12 mouse cellular contexts compared by ENCODE assay signal in the genomic region with DNA sequence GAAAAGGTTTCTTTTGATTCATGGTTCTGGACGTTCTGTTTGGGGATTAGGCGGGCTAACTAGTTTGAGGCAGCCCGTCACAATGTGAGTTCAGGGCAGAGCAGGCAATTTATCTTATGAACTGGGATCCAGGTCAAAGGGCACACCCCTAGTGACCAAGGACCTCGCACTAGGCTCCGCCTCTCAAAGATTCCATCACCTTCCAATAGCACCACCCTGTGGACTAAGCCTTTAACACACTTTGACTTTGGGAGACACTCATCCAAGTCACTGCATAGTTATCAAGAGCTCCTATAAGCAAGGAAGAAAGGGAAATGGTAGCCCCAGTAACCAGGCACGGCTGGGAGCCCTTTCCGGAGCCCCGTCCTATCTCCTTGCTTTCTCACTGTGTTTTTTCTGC.
DNase-seq lines count a peak whose midpoint lies in the region; ATAC-seq and TF ChIP-seq lines count a peak whose summit lies in the region.
"Had no signal": no experiment of that assay in that cellular context is flagged by ENCODE, and none has a peak within 500 bp of the region (broad histone marks: within the 10 kb centered on the region; RNA-seq: fewer than 3 reads in every experiment).

No protein-coding gene starts in this region.

- WGBS in heart, embryonic 12.5 days, result 49% methylated on average over 8 of the region's 8 CpGs
- 53% methylated on average over 8 of the region's 8 CpGs for WGBS in heart, embryonic 11.5 days (ENCODE audit: insufficient replicate concordance)

- peak overlapping the region; percentile 39 for H3K4me2 ChIP-seq in myocyte (ENCODE audit: low read depth)
- no peak overlapping the region for H3K4me2 ChIP-seq in heart, embryonic 12.5 days
- H3K4me2 ChIP-seq in heart, embryonic 11.5 days, result no peak overlapping the region
- H3K4me2 ChIP-seq: hindbrain, embryonic 15.5 days; limb, embryonic 15.5 days; neural tube, embryonic 13.5 days had no signal

- H3ac ChIP-seq in myocyte (ENCODE audit: control insufficient read depth, insufficient read length), result no peak overlapping the region

- no peak overlapping the region for H3K9ac ChIP-seq in heart, embryonic 12.5 days
- no peak overlapping the region for H3K9ac ChIP-seq in heart, embryonic 11.5 days (ENCODE audit: low read depth, low read length)
- H3K9ac ChIP-seq: hindbrain, embryonic 15.5 days; limb, embryonic 15.5 days; neural tube, embryonic 13.5 days had no signal

- DNase-seq in gastrocnemius, adult 18-20 months (ENCODE audit: low spot score), result peak; percentile 3
- no peak for DNase-seq in gastrocnemius, postnatal 4 days (ENCODE audit: low spot score in 2 of 2)
- peak; percentile 31 for DNase-seq in A20 (ENCODE audit: low read depth, low spot score)
- peak; percentile 46 for DNase-seq in c-Kit-negative CD71-positive TER-119-positive erythroid progenitor cells, embryonic 14.5 days (ENCODE audit: low read depth, low spot score)
- no peak for DNase-seq in right cerebral cortex, postnatal 25 days
- DNase-seq: cerebellum, adult 9-10 months had no signal

- H3K4me3 ChIP-seq in myocyte, result no peak overlapping the region
- no peak overlapping the region for H3K4me3 ChIP-seq in heart, embryonic 12.5 days
- no peak overlapping the region for H3K4me3 ChIP-seq in heart, embryonic 11.5 days (ENCODE audit: low read depth, low read length)
- H3K4me3 ChIP-seq: hindbrain, embryonic 15.5 days; limb, embryonic 15.5 days; neural tube, embryonic 13.5 days had no signal

- H3K27me3 ChIP-seq in myocyte (ENCODE audit: control insufficient read depth, insufficient read depth, insufficient read length), result no peaks in the 10 kb centered on the region
- H3K27me3 ChIP-seq in heart, embryonic 12.5 days (replicated peaks), result no peaks in the 10 kb centered on the region
- no peaks in the 10 kb centered on the region; the same call in 1 of the 2 replicates for H3K27me3 ChIP-seq in heart, embryonic 11.5 days (ENCODE audit: control insufficient read depth, insufficient read depth, low read length)
- H3K27me3 ChIP-seq: hindbrain, embryonic 15.5 days; limb, embryonic 15.5 days; neural tube, embryonic 13.5 days had no signal

- H3K9me3 ChIP-seq in heart, embryonic 12.5 days (replicated peaks), result no peaks in the 10 kb centered on the region
- H3K9me3 ChIP-seq in heart, embryonic 11.5 days (replicated peaks; ENCODE audit: control insufficient read depth, low read length), result no peaks in the 10 kb centered on the region
- H3K9me3 ChIP-seq: hindbrain, embryonic 15.5 days; limb, embryonic 15.5 days; neural tube, embryonic 13.5 days had no signal

- no peak for TF ChIP-seq POLR2A in myocyte (IDR thresholded peaks at IDR 0.05; ENCODE audit: insufficient read length, low read depth)

- ATAC-seq in heart, embryonic 12.5 days (ENCODE audit: insufficient number of reproducible peaks, low FRiP score), result no peak
- no peak for ATAC-seq in heart, embryonic 11.5 days (replicated peaks; ENCODE audit: insufficient number of reproducible peaks, low FRiP score, low TSS enrichment)

- no peaks in the 10 kb centered on the region for H3K36me3 ChIP-seq in myocyte (ENCODE audit: control insufficient read depth, insufficient read depth)
- H3K36me3 ChIP-seq in heart, embryonic 12.5 days, result no peaks in the 10 kb centered on the region
- no peaks in the 10 kb centered on the region for H3K36me3 ChIP-seq in heart, embryonic 11.5 days (ENCODE audit: control insufficient read depth, insufficient read depth, low read length)
- H3K36me3 ChIP-seq: hindbrain, embryonic 15.5 days; limb, embryonic 15.5 days; neural tube, embryonic 13.5 days had no signal

- no peak overlapping the region for H3K27ac ChIP-seq in heart, embryonic 12.5 days (ENCODE audit: poor library complexity, severe bottlenecking)
- no peak overlapping the region for H3K27ac ChIP-seq in heart, embryonic 11.5 days (ENCODE audit: low read depth, low read length)
- H3K27ac ChIP-seq: hindbrain, embryonic 15.5 days; limb, embryonic 15.5 days; neural tube, embryonic 13.5 days had no signal

- no peaks in the 10 kb centered on the region for H3K79me2 ChIP-seq in myocyte (ENCODE audit: control insufficient read depth, insufficient read depth)

- no peaks in the 10 kb centered on the region for H3K4me1 ChIP-seq in heart, embryonic 12.5 days (replicated peaks)
- no peaks in the 10 kb centered on the region for H3K4me1 ChIP-seq in heart, embryonic 11.5 days (ENCODE audit: control insufficient read depth, insufficient read depth, low read length)
- H3K4me1 ChIP-seq: hindbrain, embryonic 15.5 days; limb, embryonic 15.5 days; neural tube, embryonic 13.5 days had no signal

TF ChIP-seq in myocyte, 11 proteins besides CTCF, POLR2A, EP300 and RAD21:
- TF ChIP-seq REST (IDR thresholded peaks at IDR 0.05; ENCODE audit: insufficient read depth, insufficient read length) (no peak), MYOG (IDR thresholded peaks at IDR 0.05; ENCODE audit: control insufficient read depth in 1 of 3, insufficient read depth in 1 of 3, insufficient read length in 2 of 3, low read depth in 2 of 3) (no peak), MAX (IDR thresholded peaks at IDR 0.05; ENCODE audit: low read depth) (no peak), E2F4 (IDR thresholded peaks at IDR 0.05; ENCODE audit: insufficient read depth) (no peak), SRF (IDR thresholded peaks at IDR 0.05; ENCODE audit: control insufficient read depth, insufficient read length, low read depth) (no peak), TCF12 (IDR thresholded peaks at IDR 0.05; ENCODE audit: insufficient read depth, poor library complexity, severe bottlenecking) (no peak), POLR2AphosphoS2 (IDR thresholded peaks at IDR 0.05; ENCODE audit: insufficient read length, low read depth) (no peak), CEBPB (IDR thresholded peaks at IDR 0.05; ENCODE audit: insufficient read depth, poor library complexity, severe bottlenecking) (no peak), TCF3 (IDR thresholded peaks at IDR 0.05; ENCODE audit: insufficient read length, low read depth) (no peak), MYOD1 (IDR thresholded peaks at IDR 0.05; ENCODE audit: control insufficient read depth in 1 of 3, insufficient read length in 2 of 3, low read depth in 2 of 3) (no peak)

Comparison
In these comparisons a context has a peak if more than half of its experiments do, and no peak if none do; other contexts are left out.
1. DNase-seq: peak in gastrocnemius, adult 18-20 months (single experiment), A20 (single experiment) and c-Kit-negative CD71-positive TER-119-positive erythroid progenitor cells, embryonic 14.5 days (single experiment); none in gastrocnemius, postnatal 4 days (0 of 2) and right cerebral cortex, postnatal 25 days (single experiment).